Mouse (Mus musculus) right cerebral cortex, adult 18-20 months (tissue): ENCODE measurements at regions not wholly inside any gene's neighbourhood (a gene's known extent, or its start where the extent isn't known, plus 50 kb on each side); places are given as distances from the start of the nearest gene placed in this dataset.

ENCODE experiments used
- DNase-seq: peaks from one replicate; pipeline ENCODE4 v3.0.0; 2022; ENCODE audit warnings: mixed read lengths

GRCm38 (mm10) chr3:35235772-35236171, 518.1 kb upstream of the Atp11b start:
- DNase-seq: no peak

GRCm38 (mm10) chr3:35237342-35237741, 516.6 kb upstream of the Atp11b start:
- no peak for DNase-seq

- DNase-seq: no peak
Measured at GRCm38 (mm10) chr3:35242349-35242748, 511.6 kb upstream of the Atp11b start.

- DNase-seq: no peak
Measured at GRCm38 (mm10) chr3:35242871-35243529, 510.9 kb upstream of the Atp11b start.

- no peak for DNase-seq
Measured at GRCm38 (mm10) chr3:35245003-35245402, 508.9 kb upstream of the Atp11b start.

- DNase-seq: no peak
Measured at GRCm38 (mm10) chr3:35245946-35246665, 507.8 kb upstream of the Atp11b start.

GRCm38 (mm10) chr3:35249160-35249559, 504.7 kb upstream of the Atp11b start:
- DNase-seq: no peak

- no peak for DNase-seq
Measured at GRCm38 (mm10) chr3:35250092-35250749, 503.7 kb upstream of the Atp11b start.

- DNase-seq: no peak
Measured at GRCm38 (mm10) chr3:35253861-35254260, 500.0 kb upstream of the Atp11b start.

- no peak for DNase-seq
Measured at GRCm38 (mm10) chr3:35260936-35261335, 493.0 kb upstream of the Atp11b start.

- DNase-seq: peak; percentile 3
Measured at GRCm38 (mm10) chr3:35268949-35269348, 485.0 kb upstream of the Atp11b start.

- DNase-seq: no peak
Measured at GRCm38 (mm10) chr3:35269977-35270880, 483.7 kb upstream of the Atp11b start.

GRCm38 (mm10) chr3:35273546-35273945, 480.4 kb upstream of the Atp11b start:
- DNase-seq: peak; percentile 10

- no peak for DNase-seq
Measured at GRCm38 (mm10) chr3:35280981-35281380, 472.9 kb upstream of the Atp11b start.

GRCm38 (mm10) chr3:35282106-35282505, 471.8 kb upstream of the Atp11b start:
- DNase-seq: no peak

- no peak for DNase-seq
Measured at GRCm38 (mm10) chr3:35294771-35295170, 459.1 kb upstream of the Atp11b start.

- DNase-seq: no peak
Measured at GRCm38 (mm10) chr3:35295746-35296145, 458.2 kb upstream of the Atp11b start.

GRCm38 (mm10) chr3:35299036-35299435, 454.9 kb upstream of the Atp11b start:
- no peak for DNase-seq

- no peak for DNase-seq
Measured at GRCm38 (mm10) chr3:35306013-35306412, 447.9 kb upstream of the Atp11b start.

- DNase-seq: no peak
Measured at GRCm38 (mm10) chr3:35314177-35314576, 439.7 kb upstream of the Atp11b start.

- DNase-seq: no peak
Measured at GRCm38 (mm10) chr3:35315162-35315561, 438.7 kb upstream of the Atp11b start.

- no peak for DNase-seq
Measured at GRCm38 (mm10) chr3:35318348-35318747, 435.6 kb upstream of the Atp11b start.

GRCm38 (mm10) chr3:35320844-35321393, 433.0 kb upstream of the Atp11b start:
- DNase-seq: no peak
